9 mouse cellular contexts compared by ENCODE assay signal in the genomic region with DNA sequence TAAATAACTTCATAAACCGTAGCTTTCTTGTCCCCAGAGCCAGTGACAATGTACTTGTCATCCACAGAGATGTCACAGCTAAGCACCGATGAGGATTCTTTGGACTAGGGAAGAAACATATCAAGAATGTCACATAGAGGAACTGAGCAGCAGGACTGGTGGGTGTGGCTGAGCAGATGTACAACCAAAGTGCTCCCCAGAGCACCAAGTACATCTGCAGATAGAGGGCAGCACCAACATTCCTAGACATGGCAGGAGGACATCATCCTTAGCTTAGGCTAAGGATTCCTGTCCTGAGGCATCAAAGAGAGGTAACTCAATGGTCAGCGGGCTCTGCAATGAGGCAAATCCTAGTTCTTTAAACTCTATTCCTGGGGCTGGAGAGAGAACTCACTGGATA.
DNase-seq lines count a peak whose midpoint lies in the region; ATAC-seq and TF ChIP-seq lines count a peak whose summit lies in the region.
"Had no signal": no experiment of that assay in that cellular context is flagged by ENCODE, and none has a peak within 500 bp of the region (broad histone marks: within the 10 kb centered on the region; RNA-seq: fewer than 3 reads in every experiment).

No protein-coding gene starts in this region.

- no peak overlapping the region for H3K4me3 ChIP-seq in liver, embryonic 11.5 days (ENCODE audit: low read depth, low read length)
- H3K4me3 ChIP-seq in bone marrow, adult 2 months (replicated peaks; ENCODE audit: control insufficient read depth, low read depth, low read length), result no peak overlapping the region
- no peak overlapping the region for H3K4me3 ChIP-seq in liver, adult 2 months (ENCODE audit: insufficient read depth, low read depth, low read length)
- no peak overlapping the region for H3K4me3 ChIP-seq in hindbrain, embryonic 12.5 days
- H3K4me3 ChIP-seq: embryonic facial prominence, embryonic 13.5 days had no signal

- TF ChIP-seq CTCF in bone marrow, adult 2 months (IDR thresholded peaks at IDR 0.05; ENCODE audit: control insufficient read depth, insufficient read depth, low read length), result peak; percentile 39
- peak; percentile 38; the same call in 1 of the 2 replicates for TF ChIP-seq CTCF in liver, adult 2 months (IDR thresholded peaks at IDR 0.05; ENCODE audit: low read depth, low read length)

- H3K4me1 ChIP-seq in liver, embryonic 11.5 days (replicated peaks; ENCODE audit: control insufficient read depth, insufficient read depth, low read length), result no peaks in the 10 kb centered on the region
- no peaks in the 10 kb centered on the region; the same call in 1 of the 2 replicates for H3K4me1 ChIP-seq in bone marrow, adult 2 months (ENCODE audit: control insufficient read depth, insufficient read depth, low read length)
- no peaks in the 10 kb centered on the region for H3K4me1 ChIP-seq in liver, adult 2 months (ENCODE audit: control insufficient read depth, insufficient read depth, low read length)
- no peaks in the 10 kb centered on the region for H3K4me1 ChIP-seq in hindbrain, embryonic 12.5 days

- DNase-seq in liver, result peak; percentile 19
- no peak for DNase-seq in liver, embryonic 11.5 days (ENCODE audit: low spot score)
- peak; percentile 40 for DNase-seq in liver, adult 2 months (ENCODE audit: extremely low read depth, low read depth, low spot score)
- DNase-seq in thymus, postnatal 0 days (ENCODE audit: low spot score), result peak; percentile 16
- DNase-seq in urinary bladder, postnatal 25 days (ENCODE audit: low spot score), result no peak

- H3K9ac ChIP-seq in liver, embryonic 11.5 days (ENCODE audit: low read depth, low read length), result no peak overlapping the region
- H3K9ac ChIP-seq in liver, adult 2 months (ENCODE audit: low read depth, low read length), result no peak overlapping the region
- no peak overlapping the region for H3K9ac ChIP-seq in hindbrain, embryonic 12.5 days
- H3K9ac ChIP-seq: embryonic facial prominence, embryonic 13.5 days had no signal

- H3K27ac ChIP-seq in liver, embryonic 11.5 days (ENCODE audit: low read depth, low read length), result no peak overlapping the region
- H3K27ac ChIP-seq in bone marrow, adult 2 months (ENCODE audit: control insufficient read depth, insufficient read depth, low read depth, low read length, poor library complexity), result no peak overlapping the region
- H3K27ac ChIP-seq in liver, adult 2 months (replicated peaks; ENCODE audit: insufficient read depth, low read depth, low read length), result no peak overlapping the region
- H3K27ac ChIP-seq in hindbrain, embryonic 12.5 days, result no peak overlapping the region
- H3K27ac ChIP-seq: embryonic facial prominence, embryonic 13.5 days had no signal

- H3K79me2 ChIP-seq in liver, adult 2 months (ENCODE audit: control insufficient read depth, insufficient read depth, low read length), result no peaks in the 10 kb centered on the region

- no peaks in the 10 kb centered on the region for H3K9me3 ChIP-seq in liver, embryonic 11.5 days (ENCODE audit: control insufficient read depth, low read length)
- no peaks in the 10 kb centered on the region for H3K9me3 ChIP-seq in hindbrain, embryonic 12.5 days (replicated peaks)
- H3K9me3 ChIP-seq: embryonic facial prominence, embryonic 13.5 days had no signal

- H3K27me3 ChIP-seq in liver, embryonic 11.5 days (replicated peaks; ENCODE audit: control insufficient read depth, insufficient read depth, low read length), result no peaks in the 10 kb centered on the region
- no peaks in the 10 kb centered on the region for H3K27me3 ChIP-seq in liver, adult 2 months (ENCODE audit: control insufficient read depth, insufficient read depth, low read length)
- no peaks in the 10 kb centered on the region for H3K27me3 ChIP-seq in hindbrain, embryonic 12.5 days
- H3K27me3 ChIP-seq: embryonic facial prominence, embryonic 13.5 days had no signal

- WGBS in liver, embryonic 11.5 days, result 82% methylated on average over 3 of the region's 3 CpGs
- WGBS in bone marrow, adult 2 months, result 61% methylated on average over 3 of the region's 3 CpGs
- WGBS in liver, adult 2 months, result 92% methylated on average over 3 of the region's 3 CpGs
- 88% methylated on average over 3 of the region's 3 CpGs for WGBS in hindbrain, embryonic 12.5 days

- no peak overlapping the region for H3K4me2 ChIP-seq in liver, embryonic 11.5 days
- H3K4me2 ChIP-seq in hindbrain, embryonic 12.5 days (replicated peaks), result no peak overlapping the region
- H3K4me2 ChIP-seq: embryonic facial prominence, embryonic 13.5 days had no signal

- TF ChIP-seq POLR2A in bone marrow, adult 2 months (IDR thresholded peaks at IDR 0.05; ENCODE audit: borderline replicate concordance, control insufficient read depth, low read depth, low read length), result no peak
- TF ChIP-seq POLR2A in liver, adult 2 months (IDR thresholded peaks at IDR 0.05; ENCODE audit: extremely low read depth, insufficient read depth, low read length), result no peak

- peaks cover 16% of the 10 kb centered on the region; the same call in 1 of the 2 replicates for H3K36me3 ChIP-seq in liver, embryonic 11.5 days (ENCODE audit: control insufficient read depth, insufficient read depth, low read length)
- peaks cover 34% of the 10 kb centered on the region for H3K36me3 ChIP-seq in liver, adult 2 months (ENCODE audit: control insufficient read depth, insufficient read depth, low read length)
- H3K36me3 ChIP-seq in hindbrain, embryonic 12.5 days, result peaks cover 46% of the 10 kb centered on the region

- no peak for ATAC-seq in liver, embryonic 11.5 days (replicated peaks; ENCODE audit: low FRiP score)
- no peak for ATAC-seq in hindbrain, embryonic 12.5 days (ENCODE audit: low FRiP score)
- ATAC-seq in activated CD4-positive, CD25-positive, alpha-beta regulatory T cell, adult 4 months, result no peak

Comparison
In these comparisons a context has a peak if more than half of its experiments do, and no peak if none do; other contexts are left out.
1. DNase-seq: peak in liver (single experiment), liver, adult 2 months (single experiment) and thymus, postnatal 0 days (single experiment); none in liver, embryonic 11.5 days (single experiment) and urinary bladder, postnatal 25 days (single experiment).